Mouse (Mus musculus) liver, embryonic 11.5 days (tissue): ENCODE measurements at regions not wholly inside any gene's neighbourhood (a gene's known extent, or its start where the extent isn't known, plus 50 kb on each side); places are given as distances from the start of the nearest gene placed in this dataset.

Experiments
- ATAC-seq: fragments of 200-750 bp; cut with Nextera tagmentation; replicated peaks from 2 replicates; pipeline ENCODE4 v1.8.0; 2017; ENCODE audit warnings: moderate number of reproducible peaks, mild to moderate bottlenecking, moderate TSS enrichment, moderate library complexity; ENCODE audit not compliant: low FRiP score
- DNase-seq: peaks from one replicate; pipeline ENCODE4 v3.0.0-alpha.2; 2017; ENCODE audit warnings: low spot score
- H3K27ac ChIP-seq: fragments of 300-500 bp; sonication (generic); 2 replicates; pipeline ENCODE4 v1.5.1; 2014; ENCODE audit warnings: mild to moderate bottlenecking, low read depth, low read length, control low read depth
- H3K27me3 ChIP-seq: fragments of 300-500 bp; sonication (generic); replicated peaks from 2 replicates; pipeline ENCODE4 v1.6.1; 2014; ENCODE audit warnings: low read length, mixed read lengths; ENCODE audit not compliant: control insufficient read depth, insufficient read depth
- H3K36me3 ChIP-seq: fragments of 300-500 bp; sonication (generic); 2 replicates; pipeline ENCODE4 v1.6.1; 2014; ENCODE audit warnings: mild to moderate bottlenecking, low read length, moderate library complexity, mixed read lengths; ENCODE audit not compliant: control insufficient read depth, insufficient read depth
- H3K4me1 ChIP-seq: fragments of 300-500 bp; sonication (generic); replicated peaks from 2 replicates; pipeline ENCODE4 v1.6.1; 2014; ENCODE audit warnings: low read length, mixed read lengths; ENCODE audit not compliant: control insufficient read depth, insufficient read depth
- H3K4me2 ChIP-seq: fragments of 300-500 bp; sonication (generic); 2 replicates; pipeline ENCODE4 v1.6.1; 2014; ENCODE audit warnings: mild to moderate bottlenecking, control low read depth, moderate library complexity
- H3K4me3 ChIP-seq: fragments of 300-500 bp; sonication (generic); 2 replicates; pipeline ENCODE4 v1.5.1; 2014; ENCODE audit warnings: low read depth, low read length, control low read depth
- H3K9ac ChIP-seq: fragments of 300-500 bp; sonication (generic); 2 replicates; pipeline ENCODE4 v1.6.1; 2014; ENCODE audit warnings: low read depth, low read length, control low read depth
- H3K9me3 ChIP-seq: fragments of 300-500 bp; sonication (generic); 2 replicates; pipeline ENCODE4 v1.6.1; 2016; ENCODE audit warnings: low read length, inconsistent platforms, mixed read lengths; ENCODE audit not compliant: control insufficient read depth
- WGBS: fragments of 180-500 bp; shearing (Covaris S2); extraction: QIAGEN DNeasy Blood & Tissue Kit; methylation state at CpG from one replicate; pipeline ENCODE4 v1.1.7; 2014; 5-methylcytosine and 5-hydroxymethylcytosine counted together

- no peaks in the 10 kb centered on the region for H3K4me1 ChIP-seq
- H3K9me3 ChIP-seq, result no peaks in the 10 kb centered on the region
- no peaks in the 10 kb centered on the region for H3K27me3 ChIP-seq
- 73% methylated on average over 1 of the region's 1 CpGs for WGBS
- no peak overlapping the region for H3K4me2 ChIP-seq
- no peak overlapping the region for H3K27ac ChIP-seq
- no peak overlapping the region for H3K4me3 ChIP-seq
- H3K36me3 ChIP-seq, result no peaks in the 10 kb centered on the region
- no peak overlapping the region for H3K9ac ChIP-seq
- DNase-seq (no peak), ATAC-seq (no peak)
Observed at GRCm38 (mm10) chr10:126429502-126429901, 463.5 kb downstream of the Lrig3 start.

GRCm38 (mm10) chr10:126422066-126422465 lies 456.1 kb downstream of the Lrig3 start:
- DNase-seq (no peak), ATAC-seq (no peak)
- Histone ChIP-seq H3K9ac (no peak overlapping the region), H3K4me1 (no peaks in the 10 kb centered on the region), H3K9me3 (no peaks in the 10 kb centered on the region), H3K27ac (no peak overlapping the region), H3K27me3 (no peaks in the 10 kb centered on the region), H3K36me3 (no peaks in the 10 kb centered on the region), H3K4me2 (no peak overlapping the region), H3K4me3 (no peak overlapping the region)
- WGBS, result 55% methylated on average over 6 of the region's 6 CpGs

- no peaks in the 10 kb centered on the region for H3K27me3 ChIP-seq
- no peak overlapping the region for H3K4me3 ChIP-seq
- H3K9me3 ChIP-seq, result no peaks in the 10 kb centered on the region; the same call in 1 of the 2 replicates
- no peak for ATAC-seq
- no peak overlapping the region for H3K27ac ChIP-seq
- no peaks in the 10 kb centered on the region for H3K4me1 ChIP-seq
- no peak overlapping the region for H3K4me2 ChIP-seq
- no peaks in the 10 kb centered on the region for H3K36me3 ChIP-seq
- 58% methylated on average over 7 of the region's 7 CpGs for WGBS
- no peak overlapping the region for H3K9ac ChIP-seq
- no peak for DNase-seq
Observed at GRCm38 (mm10) chr10:126413786-126414185, 447.8 kb downstream of the Lrig3 start.

- Histone ChIP-seq H3K36me3 (no peaks in the 10 kb centered on the region), H3K9ac (no peak overlapping the region), H3K4me3 (no peak overlapping the region), H3K27ac (no peak overlapping the region), H3K4me2 (no peak overlapping the region), H3K27me3 (no peaks in the 10 kb centered on the region), H3K9me3 (no peaks in the 10 kb centered on the region), H3K4me1 (no peaks in the 10 kb centered on the region)
- WGBS, result 83% methylated on average over 2 of the region's 3 CpGs
- no peak for DNase-seq
- no peak for ATAC-seq
Observed at GRCm38 (mm10) chr10:126392235-126392634, 426.3 kb downstream of the Lrig3 start.

GRCm38 (mm10) chr10:126391770-126392169 lies 425.8 kb downstream of the Lrig3 start:
- WGBS, result 67% methylated on average over 6 of the region's 6 CpGs
- ATAC-seq (no peak), DNase-seq (no peak)
- Histone ChIP-seq H3K27me3 (no peaks in the 10 kb centered on the region), H3K27ac (no peak overlapping the region), H3K36me3 (no peaks in the 10 kb centered on the region), H3K4me3 (no peak overlapping the region), H3K9ac (no peak overlapping the region), H3K4me2 (no peak overlapping the region), H3K4me1 (no peaks in the 10 kb centered on the region), H3K9me3 (no peaks in the 10 kb centered on the region)

GRCm38 (mm10) chr10:126386430-126386829 lies 420.5 kb downstream of the Lrig3 start:
- no peaks in the 10 kb centered on the region for H3K27me3 ChIP-seq
- no peak for ATAC-seq
- H3K9me3 ChIP-seq, result no peaks in the 10 kb centered on the region
- no peaks in the 10 kb centered on the region for H3K36me3 ChIP-seq
- no peak for DNase-seq
- 65% methylated on average over 3 of the region's 3 CpGs for WGBS
- no peak overlapping the region for H3K4me3 ChIP-seq
- no peak overlapping the region for H3K4me2 ChIP-seq
- H3K4me1 ChIP-seq, result no peaks in the 10 kb centered on the region
- H3K27ac ChIP-seq, result no peak overlapping the region
- no peak overlapping the region for H3K9ac ChIP-seq

- Histone ChIP-seq H3K4me1 (no peaks in the 10 kb centered on the region), H3K9ac (no peak overlapping the region), H3K27me3 (no peaks in the 10 kb centered on the region), H3K9me3 (no peaks in the 10 kb centered on the region), H3K4me3 (no peak overlapping the region), H3K27ac (no peak overlapping the region), H3K4me2 (no peak overlapping the region), H3K36me3 (no peaks in the 10 kb centered on the region)
- no peak for DNase-seq
- no peak for ATAC-seq
- WGBS, result 91% methylated on average over 6 of the region's 6 CpGs
Observed at GRCm38 (mm10) chr10:126385644-126386043, 419.7 kb downstream of the Lrig3 start.

- ATAC-seq (no peak), DNase-seq (no peak)
- Histone ChIP-seq H3K4me3 (no peak overlapping the region), H3K9ac (no peak overlapping the region), H3K36me3 (no peaks in the 10 kb centered on the region), H3K4me1 (no peaks in the 10 kb centered on the region), H3K9me3 (no peaks in the 10 kb centered on the region), H3K27ac (no peak overlapping the region), H3K4me2 (no peak overlapping the region), H3K27me3 (no peaks in the 10 kb centered on the region)
- 77% methylated on average over 2 of the region's 2 CpGs for WGBS
Observed at GRCm38 (mm10) chr10:126380381-126380780, 414.4 kb downstream of the Lrig3 start.

GRCm38 (mm10) chr10:126379239-126379638 lies 413.3 kb downstream of the Lrig3 start:
- 48% methylated on average over 6 of the region's 6 CpGs for WGBS
- Histone ChIP-seq H3K9me3 (no peaks in the 10 kb centered on the region), H3K27ac (no peak overlapping the region), H3K4me1 (no peaks in the 10 kb centered on the region), H3K27me3 (no peaks in the 10 kb centered on the region), H3K4me3 (no peak overlapping the region), H3K9ac (no peak overlapping the region), H3K36me3 (no peaks in the 10 kb centered on the region), H3K4me2 (no peak overlapping the region)
- DNase-seq, result no peak
- ATAC-seq, result no peak
